Mouse (Mus musculus) cerebellum, postnatal 10 days (tissue): ENCODE measurements at regions not wholly inside any gene's neighbourhood (a gene's known extent, or its start where the extent isn't known, plus 50 kb on each side); places are given as distances from the start of the nearest gene placed in this dataset.

ENCODE experiments used
- DNase-seq, 2 experiments: peaks; one replicate each; pipeline ENCODE4 v3.0.0; 2021; ENCODE audit warnings: mixed read lengths in 2 of 2

DNA sequence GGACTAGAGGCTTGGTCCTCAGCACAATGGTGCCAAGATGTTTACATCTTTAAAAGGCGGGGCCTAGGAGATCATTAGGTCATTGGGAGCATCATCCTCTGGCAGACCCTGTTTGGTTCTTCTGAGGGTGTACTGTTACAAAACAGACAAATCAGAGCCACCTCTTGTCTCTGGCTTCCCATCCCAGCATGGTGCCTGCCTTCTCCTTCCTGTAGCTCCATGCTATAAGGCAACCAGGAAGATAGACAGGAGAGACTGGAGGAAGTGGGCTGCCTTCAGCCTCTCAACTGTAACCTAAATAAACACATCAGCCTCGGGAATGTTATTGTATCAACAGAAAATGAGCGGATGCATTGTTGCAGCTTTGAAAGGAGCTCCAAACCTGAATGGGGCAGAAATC is 529.8 kb upstream of the Gm765 start:
- no peak for DNase-seq

DNA sequence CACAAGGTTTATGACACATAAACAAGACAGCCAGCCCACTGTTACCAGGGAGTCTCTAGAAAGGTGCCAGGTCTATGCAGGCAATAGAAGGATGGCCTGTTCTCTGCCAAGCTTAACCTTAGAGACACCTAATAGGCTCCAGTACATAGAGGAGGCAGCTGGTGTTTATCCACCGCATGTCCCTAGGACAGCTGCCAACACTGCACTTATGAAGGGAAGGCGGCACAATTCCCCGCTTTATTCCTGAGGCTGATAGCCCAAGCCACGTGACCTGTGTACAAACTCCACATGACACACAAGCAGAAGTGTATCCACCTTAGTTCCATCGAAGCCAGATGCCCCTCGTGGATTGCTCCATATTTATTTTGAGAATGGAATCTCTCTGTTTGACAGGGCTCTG is 527.2 kb upstream of the Gm765 start:
- peak; percentile 47 to 48 for DNase-seq

DNA sequence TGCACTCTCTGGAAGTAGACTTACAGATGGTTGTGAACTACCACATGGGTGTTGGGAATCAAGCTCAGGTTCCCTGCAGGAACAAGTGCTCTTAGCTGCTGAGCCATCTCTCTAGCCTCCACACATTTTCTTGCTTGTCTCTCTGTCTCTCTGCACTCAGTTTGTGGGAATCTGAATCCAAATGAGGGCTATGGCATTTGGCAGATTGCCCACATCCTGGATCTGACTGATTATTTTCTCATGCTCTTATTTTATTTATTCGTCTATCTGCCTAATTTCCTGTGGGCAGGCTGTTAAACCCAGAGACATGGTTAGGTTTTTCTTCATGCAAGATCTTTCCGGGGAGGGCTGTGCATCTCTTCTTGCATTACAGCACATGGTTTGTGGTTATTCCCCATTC is 521.8 kb upstream of the Gm765 start:
- peak; percentile 7 to 11 for DNase-seq

DNA sequence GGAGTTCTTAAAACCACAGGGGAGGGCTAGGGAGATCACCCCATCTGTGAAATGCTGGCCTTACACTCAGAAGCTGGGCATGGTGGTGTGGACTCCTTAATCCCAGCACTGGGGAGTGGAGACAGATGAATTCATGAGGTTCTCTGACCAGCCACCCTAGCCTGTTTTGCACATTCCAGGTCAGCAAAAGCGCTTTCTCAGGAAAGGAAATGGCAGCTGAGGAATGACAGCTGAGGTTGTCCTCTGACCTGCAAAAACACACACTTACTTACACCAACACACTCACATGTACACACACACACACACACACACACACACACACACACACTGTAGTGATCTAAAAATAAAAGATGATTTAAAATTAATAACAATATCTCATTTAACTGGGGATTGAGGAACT is 513.4 kb upstream of the Gm765 start:
- no peak for DNase-seq

DNA sequence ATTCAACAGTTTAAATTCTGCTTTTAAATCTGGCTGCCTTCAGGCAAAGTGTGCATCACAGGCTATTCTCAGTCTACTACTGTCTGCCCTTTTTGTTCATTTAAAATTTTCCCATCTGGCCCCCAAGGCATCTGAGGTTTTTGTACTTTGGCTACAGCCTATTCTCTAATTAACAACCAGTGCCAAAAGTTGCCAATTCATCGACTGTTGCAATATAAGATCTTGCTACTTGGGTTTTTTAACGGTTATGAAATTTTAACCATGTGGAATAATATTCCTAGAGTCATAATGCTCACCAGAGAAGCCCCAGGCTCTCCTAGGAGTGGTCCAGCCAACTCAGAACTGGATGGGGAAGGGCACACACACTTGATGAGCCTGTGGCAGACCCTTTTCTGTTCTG is 508.4 kb upstream of the Gm765 start:
- no peak for DNase-seq

DNA sequence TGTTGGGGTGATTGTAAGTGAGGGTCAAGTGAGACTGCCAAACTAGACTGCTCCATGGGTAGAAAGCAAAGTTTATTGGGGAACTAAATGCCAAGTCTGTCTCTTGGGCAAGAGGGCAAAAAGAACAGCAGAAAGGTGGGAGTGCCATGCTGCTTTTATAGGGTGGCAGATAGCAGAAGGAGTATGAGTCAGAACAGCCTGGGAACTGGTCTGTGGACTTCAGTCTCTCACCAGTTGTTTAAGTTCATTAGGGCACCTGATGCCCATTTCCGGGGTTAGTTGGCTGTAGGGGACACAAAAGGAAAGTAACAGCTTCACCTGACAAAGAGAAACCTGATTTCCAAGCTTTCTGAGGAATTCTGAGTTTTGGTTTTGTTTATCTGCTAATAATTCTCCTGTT is 506.3 kb upstream of the Gm765 start:
- DNase-seq = no peak

DNA sequence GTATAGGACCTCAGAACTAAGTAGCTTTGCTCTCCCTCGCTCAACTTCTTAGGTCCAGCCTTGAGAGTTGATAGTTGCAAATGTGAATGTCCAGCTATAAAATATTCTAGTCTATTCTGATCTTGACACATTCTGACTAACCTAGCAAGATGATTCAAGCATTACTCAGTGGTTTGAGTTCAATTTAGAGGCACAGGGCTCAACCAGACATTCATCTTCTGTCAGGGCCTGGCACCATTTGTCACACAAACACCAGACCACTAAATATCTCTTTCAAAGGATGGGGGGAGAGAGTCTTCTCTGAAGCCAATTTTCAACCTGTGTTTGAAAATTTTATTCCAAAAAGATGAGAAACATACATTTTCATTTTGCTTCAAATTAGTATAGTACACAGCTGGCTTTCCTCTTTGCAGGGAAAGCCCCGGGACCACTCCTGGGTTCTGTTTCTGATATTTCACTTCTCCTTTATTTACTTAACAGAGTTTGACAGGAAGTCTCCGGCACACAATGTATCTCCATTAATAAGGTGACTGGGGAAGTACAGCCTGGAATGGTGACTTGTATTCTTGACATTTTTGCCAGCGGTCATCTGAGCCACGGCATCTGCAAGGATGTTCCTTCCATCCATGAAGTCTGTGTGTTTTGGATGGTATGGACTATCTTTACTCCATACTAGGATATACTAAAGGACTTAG is 503.6 kb upstream of the Gm765 start:
- DNase-seq = no peak

DNA sequence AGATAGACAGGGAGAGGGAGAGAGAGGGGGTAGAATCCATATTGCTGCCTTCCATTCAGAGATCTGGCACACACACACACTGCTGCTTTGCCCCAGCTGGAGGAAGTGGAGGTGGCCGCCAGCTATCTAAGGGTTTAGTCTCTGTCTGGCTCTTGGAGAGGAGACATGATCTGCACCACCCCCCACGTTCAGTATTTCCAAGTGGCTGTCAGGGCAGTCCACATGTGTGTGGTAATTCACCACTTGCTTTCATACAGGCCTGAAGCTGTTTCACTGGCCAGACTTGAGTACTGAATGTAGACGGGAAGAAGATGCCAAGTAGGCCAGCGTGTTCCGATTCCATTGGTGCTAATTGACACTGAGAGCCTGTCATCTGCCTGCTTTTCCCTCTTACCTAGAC is 501.0 kb upstream of the Gm765 start:
- peak; percentile 33 to 50 for DNase-seq

DNA sequence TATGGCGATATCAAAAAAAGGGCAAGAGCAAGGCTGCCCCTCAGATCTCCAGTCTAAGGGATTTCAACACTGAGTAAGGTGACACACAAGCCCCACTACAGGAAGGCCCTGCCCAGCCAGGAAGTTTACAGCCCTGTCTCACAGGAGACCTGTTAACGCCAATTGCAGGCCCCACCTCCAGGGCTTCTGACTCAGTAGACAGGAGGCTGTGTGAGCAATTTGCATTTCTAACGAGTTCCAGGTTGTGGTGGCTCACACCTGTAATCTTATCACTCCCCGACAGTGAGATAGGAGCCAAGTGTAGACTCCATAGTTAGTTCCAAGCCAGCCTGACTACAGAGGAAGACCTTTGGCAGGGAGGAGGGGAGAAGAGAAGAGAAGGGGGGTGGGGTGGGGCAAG is 500.4 kb upstream of the Gm765 start:
- DNase-seq = no peak

DNA sequence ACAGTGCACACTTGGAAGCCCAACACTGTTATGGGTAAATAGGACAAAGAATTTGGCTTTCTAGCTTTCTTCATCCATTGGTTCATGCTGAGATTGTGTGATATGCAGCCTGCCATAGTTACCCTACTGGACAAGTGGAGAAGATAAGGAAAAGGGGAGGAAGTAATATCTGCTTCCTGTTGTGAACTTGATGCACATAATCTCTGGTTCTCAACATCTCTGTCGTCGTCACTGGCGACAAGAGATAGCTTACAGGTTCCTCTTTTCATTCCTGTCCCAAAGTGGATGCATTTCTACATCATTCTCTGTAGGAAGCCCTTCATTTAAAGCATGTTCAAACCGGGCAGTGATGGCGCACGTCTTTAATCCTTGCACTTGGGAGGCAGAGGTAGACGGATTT is 491.4 kb upstream of the Gm765 start:
- no peak for DNase-seq

DNA sequence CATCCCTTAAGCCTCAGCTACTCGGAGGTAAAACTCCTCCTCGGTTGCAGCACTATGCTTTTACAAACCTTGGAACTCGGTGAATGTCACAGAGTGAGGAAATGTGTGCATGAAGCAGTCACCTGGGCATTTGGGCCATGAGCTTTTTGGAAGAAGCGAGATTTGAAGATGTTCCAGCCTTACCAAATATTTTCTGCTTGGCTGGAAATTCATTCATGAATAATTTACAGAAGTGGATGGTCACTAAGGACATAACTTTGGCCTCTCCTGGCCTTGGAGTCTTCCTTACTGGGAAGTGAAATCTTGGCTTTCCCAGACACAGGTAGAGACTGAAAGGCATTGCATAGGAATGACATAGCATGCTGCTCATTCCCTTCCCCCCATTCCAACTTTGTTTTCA is 487.6 kb upstream of the Gm765 start:
- no peak for DNase-seq

DNA sequence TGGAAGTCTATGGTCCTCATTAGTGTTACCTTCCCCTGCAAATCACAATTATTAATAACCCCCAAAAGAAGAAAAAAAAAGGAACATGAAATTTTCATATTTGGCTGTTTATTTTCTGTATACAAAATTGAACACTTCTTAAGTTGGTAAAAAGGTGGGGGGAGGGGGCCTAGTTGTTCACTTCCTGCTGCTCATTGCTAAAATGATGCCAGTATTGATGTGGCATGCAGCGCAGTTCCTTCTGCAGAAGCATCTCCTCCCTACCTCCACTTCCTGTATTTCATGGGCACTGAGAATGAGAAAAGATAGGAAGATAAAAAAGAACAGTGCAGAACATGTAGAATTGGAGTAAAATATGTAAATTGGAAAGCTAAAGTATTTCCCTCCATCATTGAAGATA is 465.5 kb upstream of the Gm765 start:
- no peak for DNase-seq

DNA sequence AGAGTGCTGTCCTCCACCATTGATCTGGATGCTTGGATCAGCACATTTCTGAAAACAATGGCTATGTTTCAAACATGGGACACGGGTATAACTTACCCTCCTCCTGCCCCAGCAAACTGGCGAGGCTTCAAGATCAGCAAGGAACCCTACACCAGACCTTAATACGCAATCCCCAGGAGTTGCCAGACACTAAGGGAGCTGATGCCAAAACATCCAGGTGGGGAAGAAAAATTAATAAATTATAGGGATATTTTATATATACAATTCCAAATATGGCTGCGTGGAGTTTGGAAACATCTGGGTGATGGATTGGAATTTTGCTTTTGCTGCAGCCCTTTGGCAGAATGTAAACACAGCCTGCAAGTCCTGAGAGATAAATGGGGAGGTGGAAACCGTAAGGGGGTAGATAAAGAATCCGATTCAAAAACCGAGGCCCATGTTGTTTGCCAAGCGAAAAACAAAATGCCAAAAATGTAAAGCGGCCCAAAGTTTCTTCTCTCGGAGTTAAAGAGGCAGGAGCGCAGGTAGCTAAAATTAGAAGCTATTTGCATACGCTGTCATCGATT is 460.9 kb upstream of the Gm765 start:
- DNase-seq = peak in 1 of 2 experiments; percentile 6

DNA sequence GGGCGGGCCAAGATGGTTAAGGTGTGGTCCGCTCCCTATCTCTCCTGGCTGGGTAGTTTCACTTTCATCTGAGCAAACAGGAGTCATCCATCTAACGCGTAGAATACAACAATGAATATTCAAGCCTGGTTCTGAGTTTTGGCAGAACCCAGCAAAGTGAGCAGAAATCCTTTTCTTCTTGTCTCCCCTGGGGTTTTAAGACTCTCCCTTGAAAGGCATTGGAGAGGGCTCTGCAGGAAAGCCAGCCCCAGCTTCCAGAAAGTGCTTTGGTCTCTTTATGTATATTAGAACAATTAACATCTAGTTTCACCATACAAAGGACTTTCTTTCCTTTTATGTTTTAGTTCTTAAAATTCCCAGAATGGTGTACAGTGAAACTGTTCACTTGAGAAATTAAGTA is 458.5 kb upstream of the Gm765 start:
- no peak for DNase-seq

DNA sequence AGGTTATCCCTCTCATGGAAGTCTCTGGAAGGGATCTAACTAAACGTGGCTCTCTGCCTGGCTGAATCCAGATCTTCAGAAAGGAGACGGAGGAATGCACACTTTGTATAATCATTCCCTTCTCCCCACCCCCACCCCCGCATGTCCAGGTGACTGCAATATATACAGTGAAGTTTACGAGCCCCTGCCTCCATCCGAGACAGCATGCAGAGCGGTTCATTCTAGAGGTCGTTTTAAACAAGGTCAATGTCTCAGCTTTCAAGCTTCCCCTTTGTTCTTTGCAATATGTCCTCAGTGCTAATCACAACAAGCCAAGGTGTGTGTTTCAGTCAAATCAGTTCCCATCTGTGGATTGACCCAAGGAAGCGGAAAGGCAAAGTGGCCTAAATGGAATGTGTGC is 457.5 kb upstream of the Gm765 start:
- DNase-seq = no peak

DNA sequence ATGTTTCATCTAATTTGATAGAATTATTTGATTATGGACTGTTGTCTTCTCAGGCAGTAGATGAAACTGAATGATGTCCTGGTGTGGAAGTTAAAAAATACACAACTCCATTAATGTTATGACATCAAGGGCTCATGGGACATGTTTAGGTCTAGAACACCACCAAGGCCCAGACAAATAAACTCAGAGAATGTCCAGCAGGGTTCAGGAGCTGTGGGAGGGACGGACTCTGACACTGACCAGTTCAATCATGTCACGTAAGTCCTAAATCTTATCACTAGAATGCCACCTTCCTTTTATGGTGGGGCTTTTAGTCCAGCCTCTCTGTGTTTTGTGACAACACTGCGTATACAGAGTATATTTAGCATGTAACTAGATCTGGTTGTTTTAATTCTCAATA is 455.2 kb upstream of the Gm765 start:
- no peak for DNase-seq

DNA sequence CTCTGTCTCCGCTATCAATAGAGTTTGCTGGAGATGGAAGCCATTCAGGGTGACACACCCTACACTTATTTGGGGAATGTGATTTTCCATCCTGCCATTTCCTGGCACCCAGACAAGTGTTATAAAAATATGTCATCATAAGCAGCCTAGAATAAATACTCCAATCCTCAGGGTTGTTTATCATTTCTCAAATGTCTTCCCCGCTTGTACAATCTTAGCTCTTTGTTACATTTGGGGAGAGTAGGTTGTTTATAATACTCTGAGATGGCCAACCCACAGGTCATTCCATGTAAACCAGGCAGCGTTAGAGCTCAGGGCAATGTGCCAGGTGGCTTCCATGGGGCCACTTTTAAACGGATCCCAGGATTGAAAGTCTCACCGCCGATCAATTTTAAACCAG is 454.8 kb upstream of the Gm765 start:
- no peak for DNase-seq

DNA sequence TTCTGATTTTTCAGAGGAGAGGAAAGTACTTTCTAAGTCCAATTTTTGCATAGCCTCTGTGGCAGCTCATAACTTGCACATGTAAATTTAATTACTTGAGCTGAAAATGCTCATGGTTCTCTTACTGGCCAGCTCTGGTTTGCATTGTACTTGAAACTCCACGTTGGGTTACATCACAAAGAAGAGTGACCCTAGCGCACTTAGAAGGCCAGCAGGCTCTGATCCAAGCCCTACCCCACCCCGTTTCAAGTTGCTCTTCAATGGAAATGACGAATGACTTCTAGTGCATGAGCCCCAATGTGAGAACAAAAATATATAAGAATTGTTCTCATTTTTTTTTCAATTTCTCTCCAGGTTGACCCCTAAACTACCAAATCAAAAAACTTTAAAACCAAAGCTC is 454.1 kb upstream of the Gm765 start:
- no peak for DNase-seq

DNA sequence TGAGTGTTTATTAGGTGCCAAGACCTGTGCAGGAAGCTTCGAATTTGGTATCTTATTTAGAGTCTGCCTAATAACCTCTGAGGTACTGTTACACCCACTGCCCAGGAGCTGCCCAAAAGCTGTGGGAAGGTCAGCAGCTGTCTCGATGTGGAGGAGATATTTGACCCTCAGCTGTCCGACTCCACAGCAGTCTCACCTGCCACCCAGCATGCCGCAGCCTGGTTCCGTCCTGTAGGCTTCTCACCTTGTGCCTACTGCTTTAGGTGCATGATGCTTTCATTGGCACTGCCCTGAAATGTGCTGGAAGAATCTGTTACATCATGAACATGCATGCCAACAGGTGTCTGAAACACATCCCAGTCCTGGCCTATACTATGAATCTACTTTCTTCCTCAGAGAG is 444.9 kb upstream of the Gm765 start:
- DNase-seq = no peak

DNA sequence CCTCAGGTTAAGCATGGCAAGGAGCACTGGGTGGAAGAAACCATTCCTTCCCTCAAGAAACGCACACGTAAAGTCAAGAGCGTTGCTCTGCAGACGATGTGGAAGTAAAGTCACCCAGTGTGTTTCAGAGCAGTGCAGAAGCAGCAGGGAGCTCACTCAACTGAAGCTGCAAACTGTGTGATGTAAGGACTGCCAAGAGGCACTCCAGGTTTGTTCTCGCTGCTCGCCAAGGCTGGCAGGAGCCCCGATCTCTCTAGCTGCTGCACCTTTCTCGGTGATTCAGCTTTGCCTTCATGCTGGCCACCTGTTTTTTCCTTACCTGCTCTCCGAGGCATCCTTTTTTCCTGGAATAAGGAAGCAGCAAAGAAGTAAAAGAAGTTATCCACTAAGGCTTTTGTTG is 439.5 kb upstream of the Gm765 start:
- DNase-seq = peak; percentile 43 to 74

DNA sequence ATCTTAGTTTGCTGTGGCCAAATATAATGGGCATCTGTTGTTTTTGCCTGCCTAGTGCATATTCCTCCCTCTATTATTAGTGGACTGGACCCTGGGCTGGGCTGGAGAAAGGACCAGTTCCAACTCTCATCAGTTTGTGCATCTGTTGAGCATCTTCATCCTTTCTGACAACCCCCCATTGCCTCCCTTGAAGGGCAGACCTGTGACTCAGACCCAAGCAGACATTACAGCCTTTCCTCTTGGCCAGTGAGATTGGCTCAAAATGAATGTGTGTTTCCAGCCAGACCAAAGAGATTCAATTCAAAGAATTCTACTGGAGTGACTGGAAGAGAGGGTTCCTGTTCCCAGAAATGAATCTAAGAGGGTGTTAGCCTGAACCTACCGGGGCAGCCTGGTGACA is 433.2 kb upstream of the Gm765 start:
- peak; percentile 70 to 76 for DNase-seq

DNA sequence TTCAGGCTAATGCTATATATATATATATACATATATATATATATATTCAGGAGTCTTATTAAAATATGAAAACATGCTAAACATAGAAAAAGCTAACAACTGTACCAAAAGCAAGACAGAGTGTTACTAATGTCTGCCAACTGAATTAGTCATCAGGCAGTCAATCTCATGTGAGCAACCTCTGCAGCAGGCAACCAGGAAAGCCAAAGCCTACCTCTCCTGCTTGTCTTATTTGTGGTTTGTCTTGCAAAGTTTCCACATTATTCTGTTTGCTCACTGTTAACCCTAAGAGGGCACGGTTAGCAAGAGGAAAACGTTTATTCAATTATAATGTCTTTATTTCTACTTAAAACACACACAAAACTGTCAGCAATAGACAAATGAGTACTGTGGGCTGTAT is 427.4 kb upstream of the Gm765 start:
- no peak for DNase-seq

DNA sequence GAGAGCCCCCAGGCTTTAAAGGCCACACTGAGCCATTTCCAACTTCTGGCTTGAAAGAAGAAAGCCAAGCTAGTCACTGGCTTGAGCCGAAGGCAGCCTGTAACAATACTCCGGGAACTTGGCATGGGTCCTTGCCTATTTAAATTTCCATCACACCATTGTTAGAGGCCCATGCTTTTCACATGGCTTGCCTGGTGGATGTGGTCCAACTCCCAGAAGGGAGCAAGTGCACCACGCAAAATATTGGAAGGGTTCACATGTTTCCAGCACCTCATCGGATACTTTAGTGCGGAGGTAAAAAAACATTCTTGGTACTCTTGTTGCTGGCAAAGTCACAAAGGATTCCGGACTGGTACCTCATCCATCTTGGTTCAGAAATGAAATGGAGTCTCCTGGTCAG is 426.8 kb upstream of the Gm765 start:
- peak; percentile 41 to 62 for DNase-seq

DNA sequence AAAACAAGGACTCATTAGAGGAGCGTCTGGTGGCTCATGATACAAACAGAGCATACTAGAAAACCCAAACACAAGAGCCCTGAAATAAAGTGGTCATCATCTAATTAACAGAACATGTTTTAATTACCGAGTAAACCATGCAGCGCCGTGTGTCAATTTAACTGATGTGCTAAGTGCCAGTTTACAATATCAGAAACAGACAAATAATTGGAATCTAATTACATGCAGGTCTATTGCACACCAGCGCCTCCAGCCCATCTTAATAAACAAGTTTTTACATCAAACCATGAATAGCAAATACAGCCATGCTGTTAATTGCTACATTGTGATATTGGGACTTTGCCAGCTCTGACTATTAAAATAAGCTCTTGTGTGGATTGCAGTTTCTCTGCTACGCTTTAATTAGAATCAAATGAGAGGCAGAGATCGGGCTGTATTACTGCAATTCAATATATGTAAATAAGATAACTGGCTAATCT is 425.3 kb upstream of the Gm765 start:
- DNase-seq = no peak

DNA sequence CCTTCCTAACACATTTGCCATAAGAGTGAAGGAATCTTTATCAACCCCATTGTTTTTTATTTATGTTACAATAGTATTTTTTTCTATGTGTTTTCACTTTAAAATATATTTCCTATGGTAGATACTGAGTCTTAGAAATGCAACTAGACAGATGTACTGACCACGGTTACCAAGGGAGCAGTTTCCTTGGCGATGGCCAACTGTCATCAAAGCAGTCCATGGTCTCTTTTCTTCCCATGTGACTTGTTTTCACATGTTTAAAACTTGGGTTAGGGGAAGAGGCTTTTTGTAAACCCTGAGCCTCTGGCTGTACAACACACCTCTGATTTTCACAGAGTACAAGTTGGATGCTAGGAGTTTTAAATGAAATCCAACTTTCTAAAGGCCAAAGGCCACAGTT is 411.9 kb upstream of the Gm765 start:
- DNase-seq = no peak
